In genomic region chrY:1116153-1116552, GRCm38 (mm10) we compare ENCODE assay signal across 22 mouse cellular contexts.
"Had no signal": no experiment of that assay in that cellular context is flagged by ENCODE, and none has a peak within 500 bp of the region (broad histone marks: within the 10 kb centered on the region; RNA-seq: fewer than 3 reads in every experiment).

No protein-coding gene starts in this region.

- H3K4me1 ChIP-seq: limb, embryonic 12.5 days; limb, embryonic 15.5 days; liver, embryonic 13.5 days; midbrain, embryonic 12.5 days; midbrain, embryonic 15.5 days had no signal

- ATAC-seq: intestine, postnatal 0 days; midbrain, embryonic 15.5 days had no signal

- H3K27ac ChIP-seq: kidney, postnatal 0 days; layer of hippocampus, adult 2 months; limb, embryonic 12.5 days; limb, embryonic 15.5 days; liver, embryonic 13.5 days; macrophage; midbrain, embryonic 12.5 days; midbrain, embryonic 15.5 days; stomach, postnatal 0 days had no signal

- DNase-seq: kidney, adult 2 months; kidney, postnatal 25 days; layer of hippocampus, postnatal 36 days; left cerebral cortex, postnatal 4 days; liver, embryonic 13.5 days; lung, adult 2 months; right cerebral cortex, adult 18-20 months; right cerebral cortex, postnatal 14 days; right cerebral cortex, postnatal 4 days; thymus, adult 2 months; thymus, postnatal 14 days; thymus, postnatal 4 days had no signal

- H3K9ac ChIP-seq: limb, embryonic 12.5 days; limb, embryonic 15.5 days; liver, embryonic 13.5 days; midbrain, embryonic 12.5 days; midbrain, embryonic 15.5 days had no signal

- H3K4me3 ChIP-seq: layer of hippocampus, adult 2 months; limb, embryonic 12.5 days; limb, embryonic 15.5 days; liver, embryonic 13.5 days; midbrain, embryonic 12.5 days; midbrain, embryonic 15.5 days; myocyte had no signal

- H3K27me3 ChIP-seq: limb, embryonic 12.5 days; limb, embryonic 15.5 days; liver, embryonic 13.5 days; midbrain, embryonic 12.5 days; midbrain, embryonic 15.5 days had no signal

- H3K36me3 ChIP-seq: limb, embryonic 12.5 days; limb, embryonic 15.5 days; liver, embryonic 13.5 days; midbrain, embryonic 12.5 days; midbrain, embryonic 15.5 days had no signal
